Mouse (Mus musculus) brain, embryonic 14.5 days (tissue): ENCODE results near the gene Syne2. TPM values are rescaled to one million over a fixed set of nuclear protein-coding genes. Genes with fewer than 3 reads are reported as not detected.

Experiments
- DNase-seq: peaks from one replicate; pipeline ENCODE4 v3.0.0-alpha.2; 2011; ENCODE audit warnings: low read depth
- CTCF ChIP-seq: fragments of 200-500 bp; IDR thresholded peaks from 2 replicates; pipeline ENCODE4 v1.5.1; 2012; ENCODE audit warnings: inconsistent platforms, mild to moderate bottlenecking, moderate library complexity, borderline replicate concordance; ENCODE audit not compliant: insufficient read depth, insufficient read length; ENCODE audit errors: extremely low read depth
- POLR2A ChIP-seq: fragments of 200-500 bp; IDR thresholded peaks from 2 replicates; pipeline ENCODE4 v1.6.1; 2012; ENCODE audit warnings: mild to moderate bottlenecking, inconsistent platforms, borderline replicate concordance; ENCODE audit not compliant: poor library complexity, insufficient read depth, insufficient read length, severe bottlenecking; ENCODE audit errors: extremely low read depth
- polyA plus RNA-seq: library from polyadenylated mRNA; depleted of rRNA; stranded (reverse); fragments of >200 nt; gene quantifications from 2 replicates; pipeline ENCODE4 v1.2.3, GENCODE M21; 2012

Gene Syne2
- polyA plus RNA-seq, 1 experiment = 72.9 TPM

- no peak for TF ChIP-seq POLR2A
- peak; percentile 25; the same call in 1 of the 2 replicates for TF ChIP-seq CTCF
These were observed 83.8 kb downstream of the Syne2 start for GRCm38 (mm10) chr12:75901721-75902120.

GRCm38 (mm10) chr12:75904068-75904467, 86.1 kb downstream of the Syne2 start:
- DNase-seq = no peak
- no peak for TF ChIP-seq CTCF
- no peak for TF ChIP-seq POLR2A

More at GRCm38 (mm10) chr12:75901721-75902120, 83.8 kb downstream of the Syne2 start:
- no peak for DNase-seq

GRCm38 (mm10) chr12:75905304-75905703, 87.4 kb downstream of the Syne2 start:
- DNase-seq = no peak
- no peak for TF ChIP-seq POLR2A
- no peak for TF ChIP-seq CTCF

DNA sequence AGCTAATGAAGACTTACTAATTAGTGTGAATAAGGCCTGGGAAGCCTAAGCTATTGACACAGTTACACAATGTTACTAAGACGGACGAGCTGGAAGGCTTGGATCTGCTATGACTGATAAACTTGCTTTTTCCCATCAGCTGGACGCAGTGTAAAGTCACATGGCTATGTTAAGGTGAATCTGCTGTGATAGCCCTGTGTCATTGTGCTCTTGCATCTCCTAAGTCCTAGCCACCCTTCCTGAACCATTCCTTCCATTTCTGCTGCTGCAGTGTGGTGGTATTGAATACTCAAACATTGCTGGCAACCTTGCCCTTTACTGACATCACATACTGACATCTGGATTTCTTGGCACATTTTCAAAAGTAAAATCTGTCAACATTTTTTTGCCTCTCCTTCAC, 90.5 kb downstream of the Syne2 start:
- peak; percentile 6 for DNase-seq
- TF ChIP-seq CTCF = no peak
- TF ChIP-seq POLR2A = no peak

GRCm38 (mm10) chr12:75915694-75916093, 97.8 kb downstream of the Syne2 start:
- no peak for DNase-seq
- no peak for TF ChIP-seq CTCF
- no peak for TF ChIP-seq POLR2A

DNA sequence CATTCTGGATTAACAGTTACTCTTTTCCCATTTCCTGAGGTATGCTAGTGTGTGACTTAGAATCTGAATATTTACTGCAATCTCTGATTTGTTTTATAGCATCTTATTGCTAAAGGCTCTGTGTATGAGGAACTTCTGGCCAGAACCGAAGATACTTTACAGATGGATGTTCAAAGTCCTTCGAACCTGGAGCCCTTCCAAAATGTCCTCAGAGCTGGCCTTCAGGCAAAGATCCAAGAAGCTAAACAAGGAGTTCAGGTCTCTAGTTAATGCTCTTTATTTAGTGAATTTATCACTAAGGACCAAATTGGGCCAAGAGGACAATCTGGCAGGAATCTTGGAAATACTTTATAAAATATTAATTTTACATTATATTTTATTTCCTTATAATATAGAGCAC, 100.5 kb downstream of the Syne2 start:
- DNase-seq = no peak
- no peak for TF ChIP-seq POLR2A
- no peak for TF ChIP-seq CTCF

DNA sequence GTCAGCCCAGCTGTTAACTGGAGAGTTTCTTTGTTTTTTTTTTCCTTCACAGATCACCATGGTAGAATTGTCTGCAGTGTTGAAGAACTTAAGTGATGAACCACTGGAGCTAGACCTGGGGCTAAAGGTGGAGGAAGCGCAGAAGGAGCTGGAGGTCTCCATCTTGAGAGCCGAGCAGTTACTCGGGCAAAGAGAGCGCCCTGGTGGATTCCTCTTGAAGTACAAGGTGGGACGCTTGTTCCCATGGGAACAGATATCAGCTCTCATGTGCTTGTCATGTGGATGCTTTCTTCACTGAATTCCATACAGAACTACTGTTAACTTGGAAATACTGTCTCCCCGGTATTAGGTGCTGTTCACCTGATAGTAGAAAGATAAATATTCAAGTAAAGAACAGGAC, 101.0 kb downstream of the Syne2 start:
- TF ChIP-seq POLR2A (no peak), CTCF (peak; percentile 51)
- DNase-seq = peak; percentile 72

GRCm38 (mm10) chr12:75922900-75923299, 105.0 kb downstream of the Syne2 start:
- TF ChIP-seq POLR2A = no peak
- no peak for TF ChIP-seq CTCF
- peak; percentile 28 for DNase-seq

DNA sequence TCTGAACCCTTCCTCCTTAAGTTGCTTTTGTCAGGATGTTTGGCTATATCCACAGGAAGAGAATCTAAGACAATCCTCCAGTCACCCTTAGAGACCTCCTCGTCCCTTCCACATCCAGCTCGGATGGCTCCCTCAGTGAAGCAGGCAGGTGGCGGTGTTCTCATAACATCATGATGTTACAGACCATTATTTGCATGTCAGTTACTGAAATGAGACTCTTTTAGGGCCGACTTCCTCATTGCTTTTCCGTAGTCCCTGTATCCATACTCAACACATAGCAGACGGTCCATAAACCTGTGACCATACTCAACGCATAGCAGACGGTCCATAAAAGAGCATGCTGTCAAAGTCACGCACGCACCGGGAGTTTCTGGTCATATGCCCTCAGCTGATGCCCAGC, 106.9 kb downstream of the Syne2 start:
- no peak for DNase-seq

DNA sequence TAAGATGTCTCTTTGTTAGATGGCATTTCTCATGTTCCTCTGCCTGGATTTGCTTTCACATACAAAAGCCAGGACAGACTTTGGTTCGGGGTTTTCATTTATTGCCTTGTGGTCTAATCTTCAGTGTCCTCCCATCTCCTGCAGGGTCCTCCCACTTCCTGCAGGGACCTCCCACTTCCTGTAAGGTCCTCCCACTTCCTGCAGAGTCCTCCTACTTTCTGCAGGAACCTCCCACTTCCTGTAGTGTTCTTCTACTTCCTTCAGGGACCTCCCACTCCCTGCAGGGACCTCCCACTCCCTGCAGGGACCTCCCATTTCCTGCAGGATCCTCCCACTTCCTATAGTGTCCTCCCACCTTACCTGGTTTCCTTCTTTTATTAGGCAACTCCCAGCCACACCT, 109.7 kb downstream of the Syne2 start:
- DNase-seq = no peak
- TF ChIP-seq POLR2A = no peak
- TF ChIP-seq CTCF = no peak

More for the DNA sequence above, 106.9 kb downstream of the Syne2 start:
- TF ChIP-seq CTCF = no peak
- no peak for TF ChIP-seq POLR2A

GRCm38 (mm10) chr12:75933561-75933960, 115.6 kb downstream of the Syne2 start:
- no peak for DNase-seq
- no peak for TF ChIP-seq POLR2A
- no peak for TF ChIP-seq CTCF

DNA sequence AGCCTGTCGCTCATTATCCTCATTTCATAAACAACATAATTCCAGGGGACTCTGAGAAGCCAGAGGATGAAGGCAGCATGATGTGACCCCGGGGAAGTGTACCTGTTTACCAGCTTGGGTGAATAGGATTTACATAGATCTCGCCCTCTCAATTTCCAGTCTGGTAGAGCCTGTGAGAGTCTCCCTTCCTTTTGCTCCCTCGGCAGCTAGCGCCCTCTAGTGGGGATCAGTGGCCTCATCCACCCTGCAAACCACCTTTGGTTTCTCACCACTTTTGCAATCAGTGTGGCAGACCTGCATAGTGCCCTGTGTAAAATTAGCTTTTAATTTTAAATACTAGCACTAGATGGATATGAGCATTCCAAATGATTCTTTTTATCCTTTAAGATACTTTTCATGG, 133.4 kb downstream of the Syne2 start:
- TF ChIP-seq POLR2A (no peak), CTCF (peak; percentile 59)
- DNase-seq = peak; percentile 9

DNA sequence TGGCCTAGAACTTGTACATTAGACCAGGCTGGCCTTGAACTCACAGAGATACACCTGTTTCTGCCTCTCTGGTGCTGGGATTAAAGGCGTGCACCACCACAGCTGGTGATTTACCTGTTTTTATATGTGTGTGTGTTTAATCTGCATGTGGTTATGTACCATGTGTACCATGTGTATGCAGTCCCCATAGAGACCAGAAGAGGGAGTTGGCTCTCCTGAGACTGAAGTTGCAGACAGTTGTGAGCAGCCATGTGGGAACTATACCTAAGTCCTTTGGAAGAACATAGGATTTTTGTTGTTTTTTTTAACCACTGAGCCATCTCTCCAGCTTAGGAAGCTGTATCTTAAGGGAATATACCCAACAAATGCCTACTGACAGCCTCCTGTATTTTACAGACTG, 134.1 kb downstream of the Syne2 start:
- no peak for DNase-seq
- TF ChIP-seq POLR2A = no peak
- TF ChIP-seq CTCF = no peak; the same call in 1 of the 2 replicates
